Mouse (Mus musculus) lung, embryonic 15.5 days (tissue): ENCODE measurements around the gene Spns3. TPM values are rescaled to one million over a fixed set of nuclear protein-coding genes. Genes with fewer than 3 reads are reported as not detected.

Source experiments
- ATAC-seq: fragments of 200-750 bp; cut with Nextera tagmentation; 2 replicates; pipeline ENCODE4 v1.8.0; 2017; ENCODE audit warnings: moderate number of reproducible peaks, borderline replicate concordance; ENCODE audit not compliant: low FRiP score, low TSS enrichment; ENCODE audit errors: extremely low read depth
- H3K27ac ChIP-seq: fragments of 300-500 bp; sonication (generic); 2 replicates; pipeline ENCODE4 v1.5.1; 2015; ENCODE audit warnings: moderate library complexity, mild to moderate bottlenecking, inconsistent platforms
- H3K27me3 ChIP-seq: fragments of 300-500 bp; sonication (generic); 2 replicates; pipeline ENCODE4 v1.6.1; 2015; ENCODE audit warnings: inconsistent platforms
- H3K36me3 ChIP-seq: fragments of 300-500 bp; sonication (generic); 2 replicates; pipeline ENCODE4 v1.6.1; 2015; ENCODE audit warnings: inconsistent platforms
- H3K4me1 ChIP-seq: fragments of 300-500 bp; sonication (generic); 2 replicates; pipeline ENCODE4 v1.6.1; 2015; ENCODE audit warnings: inconsistent platforms
- H3K4me2 ChIP-seq: fragments of 300-500 bp; sonication (generic); 2 replicates; pipeline ENCODE4 v1.6.1; 2015; ENCODE audit warnings: inconsistent platforms, mild to moderate bottlenecking, moderate library complexity
- H3K4me3 ChIP-seq: fragments of 300-500 bp; sonication (generic); 2 replicates; pipeline ENCODE4 v1.5.1; 2015; ENCODE audit warnings: mild to moderate bottlenecking, inconsistent platforms
- H3K9ac ChIP-seq: fragments of 300-500 bp; sonication (generic); 2 replicates; pipeline ENCODE4 v1.6.1; 2015; ENCODE audit warnings: inconsistent platforms
- H3K9me3 ChIP-seq: fragments of 300-500 bp; sonication (generic); 2 replicates; pipeline ENCODE4 v1.6.1; 2016; ENCODE audit warnings: inconsistent platforms
- WGBS: fragments of 180-500 bp; shearing (Covaris S2); methylation state at CpG from one replicate; pipeline ENCODE4 v1.1.7; 2015; 5-methylcytosine and 5-hydroxymethylcytosine counted together
- polyA plus RNA-seq: library from polyadenylated mRNA; unstranded; fragments of >200 nt; fragmentation: Nextera tagmentation; extraction: Ambion mirVana; gene quantifications from 2 replicates; pipeline ENCODE4 v1.2.1, GENCODE M21; 2015

Gene Spns3
- polyA plus RNA-seq, 1 experiment from 2014 or later, result 0.22 TPM

GRCm38 (mm10) chr11:72475408-72475807 is 74.9 kb downstream of the Spns3 start:
- no peak for ATAC-seq
- Histone ChIP-seq H3K4me2 (no peak overlapping the region), H3K36me3 (no peaks in the 10 kb centered on the region), H3K9me3 (no peaks in the 10 kb centered on the region), H3K4me1 (peaks cover 47% of the 10 kb centered on the region), H3K4me3 (no peak overlapping the region), H3K27ac (peak overlapping the region; percentile 12; the same call in 1 of the 2 replicates), H3K9ac (no peak overlapping the region), H3K27me3 (no peaks in the 10 kb centered on the region)
- WGBS, result 70% methylated on average over 7 of the region's 7 CpGs

GRCm38 (mm10) chr11:72474926-72475325 is 75.4 kb downstream of the Spns3 start:
- Histone ChIP-seq H3K27ac (peak overlapping the region; percentile 12; the same call in 1 of the 2 replicates), H3K4me1 (peaks cover 51% of the 10 kb centered on the region), H3K9ac (no peak overlapping the region), H3K36me3 (no peaks in the 10 kb centered on the region), H3K9me3 (no peaks in the 10 kb centered on the region), H3K4me2 (no peak overlapping the region), H3K4me3 (no peak overlapping the region), H3K27me3 (no peaks in the 10 kb centered on the region)
- 69% methylated on average over 3 of the region's 3 CpGs for WGBS
- no peak for ATAC-seq

- Histone ChIP-seq H3K27ac (peak overlapping the region; percentile 89), H3K9me3 (no peaks in the 10 kb centered on the region), H3K27me3 (no peaks in the 10 kb centered on the region), H3K4me3 (no peak overlapping the region), H3K9ac (no peak overlapping the region), H3K4me1 (peaks cover 65% of the 10 kb centered on the region), H3K4me2 (no peak overlapping the region), H3K36me3 (no peaks in the 10 kb centered on the region)
- WGBS, result 49% methylated on average over 4 of the region's 4 CpGs
- peak; percentile 36 for ATAC-seq
These were observed 76.8 kb downstream of the Spns3 start for GRCm38 (mm10) chr11:72473540-72473939.

- Histone ChIP-seq H3K27ac (peak overlapping the region; percentile 89), H3K36me3 (no peaks in the 10 kb centered on the region), H3K4me1 (peaks cover 66% of the 10 kb centered on the region), H3K27me3 (no peaks in the 10 kb centered on the region), H3K4me3 (no peak overlapping the region), H3K4me2 (no peak overlapping the region), H3K9ac (no peak overlapping the region), H3K9me3 (no peaks in the 10 kb centered on the region)
- ATAC-seq, result no peak
- 66% methylated on average over 6 of the region's 6 CpGs for WGBS
These were observed 78.9 kb downstream of the Spns3 start for GRCm38 (mm10) chr11:72471381-72471780.

GRCm38 (mm10) chr11:72470004-72470403 is 80.3 kb downstream of the Spns3 start:
- peaks cover 79% of the 10 kb centered on the region for H3K4me1 ChIP-seq
- H3K4me2 ChIP-seq, result no peak overlapping the region
- H3K27me3 ChIP-seq, result no peaks in the 10 kb centered on the region
- peak overlapping the region; percentile 89 for H3K27ac ChIP-seq
- no peak overlapping the region for H3K4me3 ChIP-seq
- ATAC-seq, result no peak
- H3K36me3 ChIP-seq, result no peaks in the 10 kb centered on the region
- 52% methylated on average over 4 of the region's 4 CpGs for WGBS
- no peak overlapping the region for H3K9ac ChIP-seq
- no peaks in the 10 kb centered on the region for H3K9me3 ChIP-seq

GRCm38 (mm10) chr11:72469217-72469616 is 81.1 kb downstream of the Spns3 start:
- Histone ChIP-seq H3K4me1 (peaks cover 86% of the 10 kb centered on the region), H3K4me3 (no peak overlapping the region), H3K36me3 (no peaks in the 10 kb centered on the region), H3K27me3 (no peaks in the 10 kb centered on the region), H3K9ac (no peak overlapping the region), H3K27ac (peak overlapping the region; percentile 89), H3K4me2 (no peak overlapping the region), H3K9me3 (no peaks in the 10 kb centered on the region)
- WGBS, result 18% methylated on average over 5 of the region's 5 CpGs
- ATAC-seq, result peak; percentile 64

GRCm38 (mm10) chr11:72468525-72468924 is 81.8 kb downstream of the Spns3 start:
- no peaks in the 10 kb centered on the region for H3K9me3 ChIP-seq
- no peaks in the 10 kb centered on the region for H3K27me3 ChIP-seq
- H3K27ac ChIP-seq, result peak overlapping the region; percentile 89
- H3K4me2 ChIP-seq, result no peak overlapping the region
- ATAC-seq, result no peak
- no peak overlapping the region for H3K9ac ChIP-seq
- WGBS, result 54% methylated on average over 5 of the region's 5 CpGs
- peaks cover 86% of the 10 kb centered on the region for H3K4me1 ChIP-seq
- no peak overlapping the region for H3K4me3 ChIP-seq
- no peaks in the 10 kb centered on the region for H3K36me3 ChIP-seq

- H3K4me3 ChIP-seq, result no peak overlapping the region
- no peaks in the 10 kb centered on the region for H3K9me3 ChIP-seq
- no peaks in the 10 kb centered on the region for H3K36me3 ChIP-seq
- no peaks in the 10 kb centered on the region for H3K27me3 ChIP-seq
- peak overlapping the region; percentile 27; the same call in 1 of the 2 replicates for H3K4me2 ChIP-seq
- peak; percentile 72 for ATAC-seq
- H3K4me1 ChIP-seq, result peaks cover 80% of the 10 kb centered on the region
- H3K9ac ChIP-seq, result no peak overlapping the region
- H3K27ac ChIP-seq, result peak overlapping the region; percentile 89
- 5% methylated on average over 11 of the region's 11 CpGs for WGBS
These were observed 83.4 kb downstream of the Spns3 start for GRCm38 (mm10) chr11:72466694-72467507.

- Histone ChIP-seq H3K9ac (no peak overlapping the region), H3K36me3 (no peaks in the 10 kb centered on the region), H3K27ac (peak overlapping the region; percentile 89), H3K4me1 (peaks cover 80% of the 10 kb centered on the region), H3K27me3 (no peaks in the 10 kb centered on the region), H3K4me3 (no peak overlapping the region), H3K4me2 (peak overlapping the region; percentile 27; the same call in 1 of the 2 replicates), H3K9me3 (no peaks in the 10 kb centered on the region)
- WGBS, result 34% methylated on average over 11 of the region's 11 CpGs
- ATAC-seq, result peak; percentile 12; the same call in 1 of the 2 replicates
These were observed 84.2 kb downstream of the Spns3 start for GRCm38 (mm10) chr11:72465978-72466693.

GRCm38 (mm10) chr11:72464821-72465220 is 85.5 kb downstream of the Spns3 start:
- no peak for ATAC-seq
- Histone ChIP-seq H3K27me3 (no peaks in the 10 kb centered on the region), H3K4me1 (peaks cover 69% of the 10 kb centered on the region), H3K9ac (no peak overlapping the region), H3K4me2 (no peak overlapping the region), H3K36me3 (no peaks in the 10 kb centered on the region), H3K4me3 (no peak overlapping the region), H3K9me3 (no peaks in the 10 kb centered on the region), H3K27ac (no peak overlapping the region)
- 55% methylated on average over 3 of the region's 3 CpGs for WGBS

- Histone ChIP-seq H3K4me1 (peaks cover 41% of the 10 kb centered on the region), H3K27me3 (no peaks in the 10 kb centered on the region), H3K4me2 (no peak overlapping the region), H3K9me3 (no peaks in the 10 kb centered on the region), H3K27ac (no peak overlapping the region), H3K36me3 (no peaks in the 10 kb centered on the region), H3K9ac (no peak overlapping the region), H3K4me3 (no peak overlapping the region)
- 23% methylated on average over 5 of the region's 5 CpGs for WGBS
- no peak for ATAC-seq
These were observed 88.8 kb downstream of the Spns3 start for GRCm38 (mm10) chr11:72461500-72461981.

GRCm38 (mm10) chr11:72458502-72458901 is 91.8 kb downstream of the Spns3 start:
- H3K9me3 ChIP-seq, result no peaks in the 10 kb centered on the region
- WGBS, result 58% methylated on average over 3 of the region's 3 CpGs
- peaks cover 22% of the 10 kb centered on the region; the same call in 1 of the 2 replicates for H3K4me1 ChIP-seq
- ATAC-seq, result 0 out of 2 replicates have a peak, but pooled peaks have one; percentile 11
- H3K27ac ChIP-seq, result peak overlapping the region; percentile 82
- H3K4me2 ChIP-seq, result peak overlapping the region; percentile 0; the same call in 1 of the 2 replicates
- H3K4me3 ChIP-seq, result no peak overlapping the region
- no peak overlapping the region for H3K9ac ChIP-seq
- no peaks in the 10 kb centered on the region for H3K27me3 ChIP-seq
- no peaks in the 10 kb centered on the region for H3K36me3 ChIP-seq
